Mouse (Mus musculus) kidney, postnatal 10 days (tissue): ENCODE measurements around the gene Hist1h2bb.

ENCODE experiments used
- DNase-seq: peaks from one replicate; pipeline ENCODE4 v3.0.0; 2021; ENCODE audit warnings: mixed read lengths

Hist1h2bb gene

GRCm38 (mm10) chr13:23728472-23729191, 17.9 kb upstream of the Hist1h2bb start:
- DNase-seq, result peak; percentile 3

- DNase-seq, result peak; percentile 2
These were observed 17.4 kb upstream of the Hist1h2bb start for GRCm38 (mm10) chr13:23729192-23729525.

GRCm38 (mm10) chr13:23729706-23730105, 16.8 kb upstream of the Hist1h2bb start:
- DNase-seq, result no peak

GRCm38 (mm10) chr13:23730479-23730878, 16.1 kb upstream of the Hist1h2bb start:
- peak; percentile 59 for DNase-seq

GRCm38 (mm10) chr13:23732156-23732804, 14.3 kb upstream of the Hist1h2bb start:
- DNase-seq, result peak; percentile 43

- DNase-seq, result no peak
These were observed 9.4 kb upstream of the Hist1h2bb start for GRCm38 (mm10) chr13:23737091-23737490.

GRCm38 (mm10) chr13:23738041-23738440, 8.5 kb upstream of the Hist1h2bb start:
- peak; percentile 44 for DNase-seq

GRCm38 (mm10) chr13:23738677-23739068, 7.9 kb upstream of the Hist1h2bb start, which contains the start of gene Hist1h1c:
Gene Hist1h1c, plus strand, starts transcription at chr13:23738808.
- peak; percentile 93 for DNase-seq

GRCm38 (mm10) chr13:23739069-23739921, 7.2 kb upstream of the Hist1h2bb start:
- peak; percentile 95 for DNase-seq

- DNase-seq, result no peak
These were observed 6.6 kb upstream of the Hist1h2bb start for GRCm38 (mm10) chr13:23739922-23740252.

- no peak for DNase-seq
These were observed 6.2 kb upstream of the Hist1h2bb start for GRCm38 (mm10) chr13:23740256-23740840.

- no peak for DNase-seq
These were observed 5.6 kb upstream of the Hist1h2bb start for GRCm38 (mm10) chr13:23740910-23741309.

GRCm38 (mm10) chr13:23742007-23742406, 4.5 kb upstream of the Hist1h2bb start:
- no peak for DNase-seq

- no peak for DNase-seq
These were observed 3.3 kb upstream of the Hist1h2bb start for GRCm38 (mm10) chr13:23743215-23743614.

- no peak for DNase-seq
These were observed 2.6 kb upstream of the Hist1h2bb start for GRCm38 (mm10) chr13:23743963-23744362.

- no peak for DNase-seq
These were observed 1.8 kb upstream of the Hist1h2bb start for GRCm38 (mm10) chr13:23744421-23745380.

- DNase-seq, result peak; percentile 92
These were observed 963 bp upstream of the Hist1h2bb start, which contains the start of gene Hist1h3c for GRCm38 (mm10) chr13:23745381-23746161. Gene Hist1h3c, minus strand, starts transcription at chr13:23745602.

- no peak for DNase-seq
These were observed 752 bp downstream of the Hist1h2bb start for GRCm38 (mm10) chr13:23747081-23747891.

GRCm38 (mm10) chr13:23747892-23748288, 1.4 kb downstream of the Hist1h2bb start:
- DNase-seq, result no peak

- no peak for DNase-seq
These were observed 3.1 kb downstream of the Hist1h2bb start for GRCm38 (mm10) chr13:23749563-23750121.
